Mouse (Mus musculus): Measurements from ENCODE around the gene Acbd7.

The Acbd7 gene

GRCm38 (mm10) chr2:3387105-3387860 lies 51.3 kb downstream of the Acbd7 start:
- DNase-seq = no peak
